ENCODE assay signal across 29 mouse cellular contexts in genomic region chr5:92080400-92080799, GRCm38 (mm10). TPM values are rescaled to one million over a fixed set of nuclear protein-coding genes. Genes with fewer than 3 reads are reported as not detected.
DNase-seq lines count a peak whose midpoint lies in the region; ATAC-seq and TF ChIP-seq lines count a peak whose summit lies in the region.
"Had no signal": no experiment of that assay in that cellular context is flagged by ENCODE, and none has a peak within 500 bp of the region (broad histone marks: within the 10 kb centered on the region; RNA-seq: fewer than 3 reads in every experiment).

No protein-coding gene starts in this region.

- TF ChIP-seq EP300 in liver, postnatal 0 days (IDR thresholded peaks at IDR 0.05; ENCODE audit: low read depth) = no peak

- no peak for DNase-seq in forebrain, embryonic 14.5 days (ENCODE audit: low spot score)
- peak; percentile 48 for DNase-seq in liver, adult 2 months (ENCODE audit: extremely low read depth, low read depth, low spot score)
- no peak for DNase-seq in liver, postnatal 0 days
- DNase-seq in cerebellum, postnatal 4 days (ENCODE audit: low spot score in 2 of 2) = no peak
- no peak for DNase-seq in gastrocnemius, adult 18-20 months (ENCODE audit: low spot score)
- DNase-seq: cerebellum, adult 2 months; cerebellum, postnatal 14 days; gastrocnemius, postnatal 36 days; heart, postnatal 10 days; kidney, adult 18-20 months; kidney, postnatal 25 days; lung, embryonic 14.5 days; lung, postnatal 14 days; midbrain, embryonic 14.5 days; spleen, adult 18-20 months; thymus, postnatal 25 days had no signal

- TF ChIP-seq POLR2A in liver, adult 2 months (IDR thresholded peaks at IDR 0.05; ENCODE audit: extremely low read depth, insufficient read depth, low read length) = no peak

- no peak overlapping the region; the same call in 1 of the 2 replicates for H3K9ac ChIP-seq in forebrain, embryonic 13.5 days
- no peak overlapping the region for H3K9ac ChIP-seq in forebrain, embryonic 14.5 days (ENCODE audit: low read length)
- H3K9ac ChIP-seq in liver, adult 2 months (ENCODE audit: low read depth, low read length) = no peak overlapping the region
- no peak overlapping the region for H3K9ac ChIP-seq in liver, postnatal 0 days (replicated peaks)
- no peak overlapping the region; the same call in 1 of the 2 replicates for H3K9ac ChIP-seq in liver, embryonic 12.5 days
- H3K9ac ChIP-seq: embryonic facial prominence, embryonic 15.5 days; forebrain, embryonic 12.5 days; heart, embryonic 13.5 days; kidney, embryonic 15.5 days; liver, embryonic 14.5 days; lung, embryonic 14.5 days; neural tube, embryonic 12.5 days had no signal

- no peak overlapping the region for H3K4me3 ChIP-seq in forebrain, embryonic 13.5 days
- no peak overlapping the region for H3K4me3 ChIP-seq in forebrain, embryonic 14.5 days (ENCODE audit: low read depth, low read length)
- no peak overlapping the region for H3K4me3 ChIP-seq in liver, adult 2 months (ENCODE audit: insufficient read depth, low read depth, low read length)
- no peak overlapping the region for H3K4me3 ChIP-seq in liver, postnatal 0 days (ENCODE audit: low read depth, low read length)
- H3K4me3 ChIP-seq in E14TG2a.4 (replicated peaks; ENCODE audit: low read length) = peak overlapping the region; percentile 100
- H3K4me3 ChIP-seq in liver, embryonic 12.5 days = no peak overlapping the region
- H3K4me3 ChIP-seq: embryonic facial prominence, embryonic 15.5 days; forebrain, embryonic 12.5 days; kidney, embryonic 15.5 days; neural tube, embryonic 12.5 days had no signal

- WGBS in forebrain, embryonic 13.5 days = 59% methylated on average over 1 of the region's 1 CpGs
- 81% methylated on average over 1 of the region's 1 CpGs for WGBS in forebrain, embryonic 14.5 days
- 38% methylated on average over 1 of the region's 1 CpGs for WGBS in liver, adult 2 months
- 42% methylated on average over 1 of the region's 1 CpGs for WGBS in liver, postnatal 0 days (ENCODE audit: insufficient replicate concordance)
- WGBS in liver, embryonic 12.5 days (ENCODE audit: insufficient replicate concordance) = 23% methylated on average over 1 of the region's 1 CpGs

- H3K4me1 ChIP-seq in forebrain, embryonic 13.5 days = peaks cover 34% of the 10 kb centered on the region
- H3K4me1 ChIP-seq in forebrain, embryonic 14.5 days (ENCODE audit: control insufficient read depth, insufficient read depth, low read length) = peaks cover 20% of the 10 kb centered on the region
- peaks cover 23% of the 10 kb centered on the region for H3K4me1 ChIP-seq in liver, adult 2 months (ENCODE audit: control insufficient read depth, insufficient read depth, low read length)
- peaks cover 28% of the 10 kb centered on the region for H3K4me1 ChIP-seq in liver, postnatal 0 days (ENCODE audit: insufficient read depth)
- H3K4me1 ChIP-seq in E14TG2a.4 (replicated peaks; ENCODE audit: low read depth, low read length) = peaks cover 76% of the 10 kb centered on the region
- H3K4me1 ChIP-seq in liver, embryonic 12.5 days = peaks cover 65% of the 10 kb centered on the region

- no peak overlapping the region for H3K27ac ChIP-seq in forebrain, embryonic 13.5 days
- H3K27ac ChIP-seq in forebrain, embryonic 14.5 days (ENCODE audit: low read depth, low read length) = no peak overlapping the region
- 0 out of 2 replicates have a peak overlapping the region, but pooled peaks have one; percentile 7 for H3K27ac ChIP-seq in liver, adult 2 months (replicated peaks; ENCODE audit: insufficient read depth, low read depth, low read length)
- H3K27ac ChIP-seq in liver, postnatal 0 days (ENCODE audit: low read depth) = no peak overlapping the region
- 0 out of 2 replicates have a peak overlapping the region, but pooled peaks have one; percentile 14 for H3K27ac ChIP-seq in liver, embryonic 12.5 days
- H3K27ac ChIP-seq: embryonic facial prominence, embryonic 10.5 days; embryonic facial prominence, embryonic 15.5 days; forebrain, embryonic 12.5 days; kidney, embryonic 15.5 days; liver, embryonic 14.5 days; neural tube, embryonic 12.5 days had no signal

- H3K27me3 ChIP-seq in forebrain, embryonic 13.5 days = no peaks in the 10 kb centered on the region
- no peaks in the 10 kb centered on the region for H3K27me3 ChIP-seq in forebrain, embryonic 14.5 days (replicated peaks; ENCODE audit: control insufficient read depth, insufficient read depth, low read length)
- no peaks in the 10 kb centered on the region for H3K27me3 ChIP-seq in liver, adult 2 months (ENCODE audit: control insufficient read depth, insufficient read depth, low read length)
- no peaks in the 10 kb centered on the region for H3K27me3 ChIP-seq in liver, postnatal 0 days (ENCODE audit: insufficient read depth, low read length)
- no peaks in the 10 kb centered on the region for H3K27me3 ChIP-seq in E14TG2a.4 (ENCODE audit: insufficient read depth, low read length)
- H3K27me3 ChIP-seq in liver, embryonic 12.5 days (replicated peaks) = no peaks in the 10 kb centered on the region
- H3K27me3 ChIP-seq: embryonic facial prominence, embryonic 15.5 days; forebrain, embryonic 12.5 days; heart, embryonic 13.5 days; kidney, embryonic 15.5 days; neural tube, embryonic 12.5 days had no signal

- ATAC-seq in forebrain, embryonic 13.5 days = no peak
- no peak for ATAC-seq in forebrain, embryonic 14.5 days
- no peak for ATAC-seq in liver, postnatal 0 days
- ATAC-seq in liver, embryonic 12.5 days = no peak
- ATAC-seq: inflammation-experienced regulatory T-cells, adult 6 months had no signal

- no peaks in the 10 kb centered on the region for H3K36me3 ChIP-seq in forebrain, embryonic 13.5 days (ENCODE audit: poor library complexity, severe bottlenecking)
- H3K36me3 ChIP-seq in forebrain, embryonic 14.5 days (ENCODE audit: control insufficient read depth, insufficient read depth, low read length) = no peaks in the 10 kb centered on the region
- H3K36me3 ChIP-seq in liver, adult 2 months (ENCODE audit: control insufficient read depth, insufficient read depth, low read length) = no peaks in the 10 kb centered on the region
- no peaks in the 10 kb centered on the region for H3K36me3 ChIP-seq in liver, postnatal 0 days (replicated peaks; ENCODE audit: insufficient read depth, low read length)
- peaks cover 35% of the 10 kb centered on the region for H3K36me3 ChIP-seq in E14TG2a.4 (ENCODE audit: insufficient read depth, low read length)
- peaks cover 3% of the 10 kb centered on the region; the same call in 1 of the 2 replicates for H3K36me3 ChIP-seq in liver, embryonic 12.5 days
- H3K36me3 ChIP-seq: embryonic facial prominence, embryonic 15.5 days; forebrain, embryonic 12.5 days; heart, embryonic 13.5 days; kidney, embryonic 15.5 days; neural tube, embryonic 12.5 days had no signal

- H3K79me2 ChIP-seq in liver, adult 2 months (ENCODE audit: control insufficient read depth, insufficient read depth, low read length) = peaks cover 40% of the 10 kb centered on the region; the same call in 1 of the 2 replicates

- TF ChIP-seq CTCF in liver, adult 2 months (IDR thresholded peaks at IDR 0.05; ENCODE audit: low read depth, low read length) = no peak
- TF ChIP-seq CTCF in liver, postnatal 0 days (IDR thresholded peaks at IDR 0.05; ENCODE audit: low read depth) = no peak
- no peak for TF ChIP-seq CTCF in E14TG2a.4 (conservative IDR thresholded peaks at IDR 0.05; ENCODE audit: low read length)

- H3K9me3 ChIP-seq in forebrain, embryonic 13.5 days (replicated peaks) = no peaks in the 10 kb centered on the region
- H3K9me3 ChIP-seq in forebrain, embryonic 14.5 days (replicated peaks; ENCODE audit: control insufficient read depth, low read length) = no peaks in the 10 kb centered on the region
- no peaks in the 10 kb centered on the region for H3K9me3 ChIP-seq in liver, postnatal 0 days (ENCODE audit: low read length)
- no peaks in the 10 kb centered on the region for H3K9me3 ChIP-seq in E14TG2a.4 (ENCODE audit: low read length)
- no peaks in the 10 kb centered on the region for H3K9me3 ChIP-seq in liver, embryonic 12.5 days (replicated peaks)
- H3K9me3 ChIP-seq: embryonic facial prominence, embryonic 10.5 days; embryonic facial prominence, embryonic 15.5 days; forebrain, embryonic 12.5 days; G1E; heart, embryonic 13.5 days; kidney, embryonic 15.5 days; neural tube, embryonic 12.5 days had no signal

- H3K4me2 ChIP-seq in forebrain, embryonic 13.5 days = peak overlapping the region; percentile 76; the same call in 1 of the 2 replicates
- no peak overlapping the region for H3K4me2 ChIP-seq in forebrain, embryonic 14.5 days (ENCODE audit: low read length)
- H3K4me2 ChIP-seq in liver, postnatal 0 days (ENCODE audit: low read depth, low read length) = no peak overlapping the region
- H3K4me2 ChIP-seq in liver, embryonic 12.5 days = 0 out of 2 replicates have a peak overlapping the region, but pooled peaks have one; percentile 16
- H3K4me2 ChIP-seq: embryonic facial prominence, embryonic 15.5 days; lung, embryonic 14.5 days had no signal

RNA-seq across cellular contexts. Expression of gene G3bp2, which starts 3.1 kb away (rescaled TPM):
- 337 and 342 TPM in 2 replicates for polyA plus RNA-seq in forebrain, embryonic 13.5 days (2015; fragmentation: Nextera tagmentation; extraction: Ambion mirVana)
- 351 and 398 TPM in 2 replicates for polyA plus RNA-seq in forebrain, embryonic 14.5 days (2014; fragmentation: Nextera tagmentation; extraction: Ambion mirVana)
- total RNA-seq in liver, adult 2 months (2014; rRNA removed) = 29.5 and 37.3 TPM in 2 replicates
- polyA plus RNA-seq in liver, adult 2 months (2012; rRNA removed) = 11.3 and 12.1 TPM in 2 replicates
- polyA plus RNA-seq in liver, postnatal 0 days (2015; fragmentation: Nextera tagmentation; extraction: Ambion mirVana) = 46.7 and 50.1 TPM in 2 replicates
- polyA plus RNA-seq in liver, embryonic 12.5 days (2016; fragmentation: Nextera tagmentation; extraction: Ambion mirVana) = 84.0 and 87.0 TPM in 2 replicates
- total RNA-seq in gastrocnemius, adult 18-20 months (2021) = 10 to 100 TPM; 58.2 to 61.5 TPM

RNA-seq across cellular contexts. Expression of gene Cdkl2, which starts 36.7 kb away (rescaled TPM):
- 1.4 and 2.1 TPM in 2 replicates for polyA plus RNA-seq in forebrain, embryonic 13.5 days (2015; fragmentation: Nextera tagmentation; extraction: Ambion mirVana)
- 3.9 and 7.6 TPM in 2 replicates for polyA plus RNA-seq in forebrain, embryonic 14.5 days (2014; fragmentation: Nextera tagmentation; extraction: Ambion mirVana)
- 2.9 and 3.7 TPM in 2 replicates for total RNA-seq in liver, adult 2 months (2014; rRNA removed)
- polyA plus RNA-seq in liver, adult 2 months (2012; rRNA removed) = 0.66 and 0.69 TPM in 2 replicates
- 0.73 and 0.90 TPM in 2 replicates for polyA plus RNA-seq in liver, postnatal 0 days (2015; fragmentation: Nextera tagmentation; extraction: Ambion mirVana)
- 0.25 and 0.35 TPM in 2 replicates for polyA plus RNA-seq in liver, embryonic 12.5 days (2016; fragmentation: Nextera tagmentation; extraction: Ambion mirVana)
- 1 to 10 TPM; 4.7 to 6.6 TPM for total RNA-seq in gastrocnemius, adult 18-20 months (2021)
- total RNA-seq: hematopoietic stem cell, adult 5-6 weeks had no signal

RNA-seq across cellular contexts. Expression of gene Uso1, which starts 57.3 kb away (rescaled TPM):
- polyA plus RNA-seq in forebrain, embryonic 13.5 days (2015; fragmentation: Nextera tagmentation; extraction: Ambion mirVana) = 42.6 and 43.9 TPM in 2 replicates
- 30.1 and 32.0 TPM in 2 replicates for polyA plus RNA-seq in forebrain, embryonic 14.5 days (2014; fragmentation: Nextera tagmentation; extraction: Ambion mirVana)
- total RNA-seq in liver, adult 2 months (2014; rRNA removed) = 44.7 and 46.6 TPM in 2 replicates
- polyA plus RNA-seq in liver, adult 2 months (2012; rRNA removed) = 20.4 and 22.2 TPM in 2 replicates
- polyA plus RNA-seq in liver, postnatal 0 days (2015; fragmentation: Nextera tagmentation; extraction: Ambion mirVana) = 22.0 and 22.2 TPM in 2 replicates
- polyA plus RNA-seq in liver, embryonic 12.5 days (2016; fragmentation: Nextera tagmentation; extraction: Ambion mirVana) = 35.6 and 37.1 TPM in 2 replicates
- total RNA-seq in gastrocnemius, adult 18-20 months (2021) = 10 to 100 TPM; 68.3 to 72.6 TPM

Comparison
In these comparisons a context has a peak if more than half of its experiments do, and no peak if none do; other contexts are left out.
1. H3K27ac ChIP-seq: peak in liver, adult 2 months (single experiment) and liver, embryonic 12.5 days (single experiment); none in forebrain, embryonic 13.5 days (single experiment), forebrain, embryonic 14.5 days (single experiment) and liver, postnatal 0 days (single experiment).
2. H3K4me2 ChIP-seq: peak in forebrain, embryonic 13.5 days (single experiment) and liver, embryonic 12.5 days (single experiment); none in forebrain, embryonic 14.5 days (single experiment) and liver, postnatal 0 days (single experiment).